Mouse (Mus musculus) heart, postnatal 14 days (tissue): ENCODE results near the gene Srsf4. TPM values are rescaled to one million over a fixed set of nuclear protein-coding genes. Genes with fewer than 3 reads are reported as not detected.

ENCODE experiments used
- DNase-seq, 2 experiments: peaks; one replicate each; pipeline ENCODE4 v3.0.0; 2021 to 2022
- intact Hi-C: fragments of 180-260 bp; cut with DNase I; formaldehyde crosslinking; loops from one replicate; pipeline ENCODE4 v1.15.1; 2025
- total RNA-seq, 2 experiments: library from RNA; stranded (reverse); gene quantifications; 2 replicates each; pipeline ENCODE4 v1.2.3; 2021

The Srsf4 gene
- total RNA-seq, 2 experiments from 2014 or later, result 39.4 to 42.4 TPM

GRCm38 (mm10) chr4:131910237-131910994, 37.0 kb downstream of the Srsf4 start:
- intact Hi-C loops, result no loop called here
- no peak for DNase-seq

DNA sequence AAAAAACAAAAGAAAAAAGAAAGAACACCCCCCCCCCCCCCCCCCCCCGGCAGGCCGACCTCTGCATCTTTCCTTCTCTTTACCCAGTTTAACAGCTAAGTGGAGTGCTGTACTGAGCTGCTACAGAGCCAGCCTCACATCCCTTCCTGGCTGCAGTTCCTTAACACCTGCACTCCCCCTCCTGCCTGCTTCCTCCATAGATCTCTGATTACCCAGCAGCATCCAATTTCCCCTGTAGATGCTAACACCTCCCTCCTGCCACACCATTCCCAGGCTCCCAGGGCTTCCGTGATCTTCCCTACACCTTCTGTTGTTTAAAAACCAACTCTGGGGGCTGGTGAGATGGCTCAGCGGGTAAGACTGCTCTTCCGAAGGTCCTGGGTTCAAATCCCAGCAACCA, 38.1 kb downstream of the Srsf4 start:
- DNase-seq, result no peak
- intact Hi-C loops, result no loop called here

DNA sequence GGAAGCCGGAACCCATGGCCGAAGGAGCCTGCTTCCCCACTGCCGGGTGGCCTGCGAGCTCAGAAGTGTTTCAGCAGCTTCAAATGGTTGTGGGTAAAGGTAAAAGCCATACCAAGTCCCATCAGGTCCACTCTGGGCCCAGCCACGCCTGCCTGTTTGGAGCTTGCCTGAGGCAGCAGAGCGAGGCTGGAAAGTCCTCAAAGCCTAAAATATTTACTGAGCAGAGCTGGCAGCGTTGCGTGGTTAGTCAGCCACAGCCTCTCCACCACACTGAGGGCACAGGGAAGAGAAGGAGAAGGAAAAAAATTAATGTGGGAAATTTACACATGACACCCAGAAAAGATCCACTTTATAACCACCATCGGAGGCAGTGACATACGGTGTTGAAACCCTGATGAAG, 40.1 kb downstream of the Srsf4 start:
- intact Hi-C loops, result no loop called here

GRCm38 (mm10) chr4:131914046-131914643, 40.7 kb downstream of the Srsf4 start:
- no peak for DNase-seq
- intact Hi-C loops, result no loop called here

More for the DNA sequence above, 40.1 kb downstream of the Srsf4 start:
- no peak for DNase-seq

GRCm38 (mm10) chr4:131914891-131915469, 41.6 kb downstream of the Srsf4 start:
- no peak for DNase-seq
- intact Hi-C loops, result loop anchor here (5.0 kb wide), 3 partner anchors 52 to 162 kb away; partner anchors contain the start of gene Epb41

GRCm38 (mm10) chr4:131915821-131916328, 42.5 kb downstream of the Srsf4 start:
- intact Hi-C loops, result loop anchor here (2.0 to 5.0 kb wide), 4 partner anchors 51 to 161 kb away; partner anchors contain the start of gene Epb41
- no peak for DNase-seq

DNA sequence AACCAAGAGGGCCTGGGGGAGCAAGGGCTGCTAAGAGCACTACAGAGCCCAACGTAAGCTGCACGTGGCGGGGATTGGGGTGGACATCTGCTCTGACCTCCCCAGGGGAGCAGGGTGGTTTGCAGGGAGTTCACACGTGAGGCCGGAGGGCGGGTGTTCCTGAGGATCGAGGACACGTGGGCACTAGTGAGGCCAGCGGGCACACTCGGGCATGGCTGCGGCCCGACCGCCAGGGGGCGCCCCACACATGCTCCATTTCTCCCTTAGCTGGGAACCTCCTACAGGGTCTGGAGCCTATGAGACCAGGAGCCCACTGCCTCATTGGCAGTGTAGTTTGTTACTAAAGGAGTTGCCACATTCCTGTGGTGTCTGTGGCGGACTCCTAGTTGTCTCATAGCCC, 43.0 kb downstream of the Srsf4 start:
- peak; percentile 86 to 90 for DNase-seq
- intact Hi-C loops, result loop anchor here (2.0 to 5.0 kb wide), 4 partner anchors 51 to 161 kb away; partner anchors contain the start of gene Epb41

- DNase-seq, result no peak
- intact Hi-C loops, result loop anchor here (2.0 to 5.0 kb wide), 4 partner anchors 50 to 160 kb away; partner anchors contain the start of gene Epb41
These were observed 43.7 kb downstream of the Srsf4 start for GRCm38 (mm10) chr4:131917010-131917555.

GRCm38 (mm10) chr4:131918026-131918533, 44.7 kb downstream of the Srsf4 start:
- DNase-seq, result no peak
- intact Hi-C loops, result loop anchor here (5.0 kb wide), 3 partner anchors 49 to 159 kb away; partner anchors contain the start of gene Epb41

DNA sequence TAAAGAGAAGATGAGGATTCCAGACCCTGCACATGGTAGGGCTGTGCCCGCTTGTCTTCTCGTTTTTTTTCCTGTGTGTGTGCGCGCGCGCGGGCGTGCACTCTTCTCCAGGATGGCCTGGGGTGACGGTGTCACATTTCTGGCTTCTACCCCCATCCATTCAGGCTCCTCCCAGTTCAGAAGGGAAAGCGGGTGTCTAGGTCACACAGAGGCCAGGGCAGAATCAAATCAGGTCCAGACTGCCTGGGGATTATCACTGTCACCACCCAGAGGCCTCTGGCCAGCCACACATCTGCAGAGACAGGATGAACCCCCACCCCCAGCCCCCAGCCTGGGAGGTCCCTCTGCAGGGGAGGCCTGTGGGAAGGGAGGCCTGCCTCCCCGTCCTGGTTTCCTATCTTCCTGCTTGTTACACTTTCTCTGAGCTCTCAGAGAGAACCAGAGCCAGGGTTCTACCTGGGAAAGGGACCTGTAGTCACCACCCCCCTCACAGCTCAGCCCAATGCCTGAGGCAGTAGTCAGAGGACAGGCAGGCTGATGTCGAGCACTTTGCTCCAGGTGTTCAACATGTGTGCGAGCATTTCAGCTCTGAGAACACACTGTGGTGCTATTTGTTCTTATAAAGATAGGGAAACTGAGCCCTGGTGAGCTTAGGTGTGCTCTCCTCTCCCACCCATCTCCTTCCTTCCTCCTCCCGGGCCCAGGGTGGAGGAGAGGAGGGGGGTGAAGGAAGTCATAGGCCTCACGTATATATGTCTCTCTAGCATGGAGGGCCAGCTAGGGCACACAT, 45.5 kb downstream of the Srsf4 start:
- DNase-seq, result peak in 1 of 2 experiments; percentile 35
- intact Hi-C loops, result loop anchor here (5.0 kb wide), 3 partner anchors 48 to 158 kb away; partner anchors contain the start of gene Epb41

DNA sequence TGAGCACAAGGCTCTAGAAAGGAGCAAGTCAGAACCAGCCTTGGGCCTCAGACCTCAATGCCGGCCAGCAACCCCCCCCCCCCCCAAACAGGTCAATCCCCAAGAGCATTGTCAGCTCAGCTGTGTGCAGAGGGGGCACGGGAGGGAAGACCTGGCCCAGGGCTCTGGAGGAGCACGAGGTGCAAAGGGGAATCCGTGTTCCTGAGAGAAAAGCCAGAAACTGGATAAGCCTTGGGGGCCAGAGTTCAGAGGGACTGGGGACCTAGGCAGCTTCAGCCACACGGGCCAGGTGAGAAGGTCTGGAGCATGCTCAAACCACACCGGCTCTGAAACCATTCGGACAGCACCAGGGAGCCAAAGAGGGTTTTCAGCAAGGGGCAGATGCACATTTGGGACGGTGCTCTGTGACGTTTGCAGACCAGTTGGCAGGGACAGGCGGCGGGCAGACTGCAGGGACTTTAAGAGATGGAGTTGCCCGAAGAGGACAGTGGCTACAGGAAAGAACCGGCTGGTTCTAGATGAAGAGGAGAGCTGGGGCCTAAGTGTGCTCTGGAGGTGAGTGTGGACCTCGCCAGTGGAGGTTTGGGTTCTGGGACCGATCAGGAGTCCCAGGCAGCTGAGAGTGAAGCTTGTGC, 46.2 kb downstream of the Srsf4 start:
- no peak for DNase-seq
- intact Hi-C loops, result loop anchor here (5.0 kb wide), 3 partner anchors 48 to 158 kb away; partner anchors contain the start of gene Epb41

DNA sequence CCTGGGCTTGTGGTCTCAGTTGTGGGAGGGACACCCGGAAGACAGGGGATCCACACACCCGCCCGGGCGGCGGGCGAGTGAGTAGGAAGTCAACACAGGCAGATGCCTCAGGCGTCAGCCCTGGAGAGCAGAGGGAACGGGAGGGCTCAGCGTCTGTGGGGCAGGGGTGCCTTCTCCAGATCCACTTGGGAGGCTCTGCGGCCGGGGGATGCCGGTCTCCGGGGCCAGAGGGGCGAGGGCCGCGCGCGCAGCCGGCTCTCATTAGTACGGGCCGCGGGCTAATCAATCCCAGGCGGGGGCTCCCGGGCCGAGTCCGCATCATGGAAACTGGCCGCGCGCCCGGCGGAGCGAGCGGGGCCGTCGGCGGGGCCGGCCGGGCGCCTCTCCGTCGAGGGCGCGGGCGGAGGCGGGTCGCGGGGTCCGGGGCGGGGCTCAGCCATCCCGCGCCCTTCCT, 46.8 kb downstream of the Srsf4 start:
- DNase-seq, result peak; percentile 76 to 84
- intact Hi-C loops, result no loop called here

GRCm38 (mm10) chr4:131920595-131921351, 47.4 kb downstream of the Srsf4 start:
- intact Hi-C loops, result no loop called here
- peak; percentile 73 to 75 for DNase-seq

DNA sequence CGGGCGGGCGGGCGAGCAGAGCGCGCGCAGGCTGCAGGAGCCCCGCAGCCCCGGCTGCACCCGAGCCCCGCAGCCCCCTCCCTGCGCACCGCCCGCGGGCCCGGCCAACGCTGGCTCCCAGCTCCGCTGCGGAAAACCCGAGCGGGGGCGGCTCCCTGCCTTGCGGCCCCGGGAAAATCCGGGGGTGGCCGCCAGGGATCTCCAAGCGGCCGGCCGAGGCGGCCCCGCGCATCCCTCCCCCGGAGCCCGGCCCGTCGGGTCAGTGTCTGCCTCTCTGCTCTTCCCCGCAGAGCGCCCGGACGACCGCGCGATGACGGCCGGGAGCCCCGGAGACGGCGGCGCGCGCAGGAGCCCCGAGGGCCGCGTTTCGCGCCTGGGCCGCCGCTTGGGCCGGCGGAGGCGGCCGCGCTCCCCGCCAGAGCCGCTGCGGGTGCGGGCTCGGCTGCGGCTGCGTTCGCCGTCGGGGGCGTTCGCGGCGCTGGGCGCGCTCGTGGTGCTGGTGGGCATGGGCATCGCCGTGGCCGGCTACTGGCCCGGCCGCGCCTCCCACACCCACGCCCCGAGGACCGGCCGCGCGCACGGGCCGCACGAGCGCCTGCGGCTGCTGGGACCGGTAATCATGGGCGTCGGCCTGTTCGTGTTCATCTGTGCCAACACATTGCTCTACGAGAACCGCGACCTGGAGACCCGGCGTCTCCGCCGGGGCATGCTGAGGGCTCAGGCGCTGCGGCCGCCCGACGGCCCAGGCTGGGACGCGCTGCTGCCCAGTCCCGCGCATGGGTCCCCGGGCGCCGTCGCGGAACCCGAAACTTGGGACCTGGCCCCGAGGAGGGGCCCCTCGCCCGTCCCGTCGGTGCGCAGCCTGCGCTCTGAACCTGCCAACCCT, 48.3 kb downstream of the Srsf4 start, which contains the start of gene Tmem200b:
Gene Tmem200b (plus strand): TSS at position 311 of the 886 bp plus-strand sequence.
- peak; percentile 51 to 53 for DNase-seq
- intact Hi-C loops, result no loop called here

GRCm38 (mm10) chr4:131922404-131922803, 49.0 kb downstream of the Srsf4 start:
- no peak for DNase-seq
- intact Hi-C loops, result no loop called here

- intact Hi-C loops, result no loop called here
- no peak for DNase-seq
These were observed 50.8 kb downstream of the Srsf4 start for GRCm38 (mm10) chr4:131924096-131924810.
